Mouse (Mus musculus) mesoderm, embryonic 11.5 days (tissue): Measurements from ENCODE around the gene Entpd1.
"Not testable (repeated sequence)": the region's sequence is repeated elsewhere in the genome, so short reads cannot be mapped to it uniquely, and the experiment has no call there.

ENCODE experiments used
- DNase-seq: peaks from one replicate; pipeline ENCODE4 v3.0.0-alpha.2; 2012; ENCODE audit warnings: low read depth, low spot score

Entpd1 gene

DNA sequence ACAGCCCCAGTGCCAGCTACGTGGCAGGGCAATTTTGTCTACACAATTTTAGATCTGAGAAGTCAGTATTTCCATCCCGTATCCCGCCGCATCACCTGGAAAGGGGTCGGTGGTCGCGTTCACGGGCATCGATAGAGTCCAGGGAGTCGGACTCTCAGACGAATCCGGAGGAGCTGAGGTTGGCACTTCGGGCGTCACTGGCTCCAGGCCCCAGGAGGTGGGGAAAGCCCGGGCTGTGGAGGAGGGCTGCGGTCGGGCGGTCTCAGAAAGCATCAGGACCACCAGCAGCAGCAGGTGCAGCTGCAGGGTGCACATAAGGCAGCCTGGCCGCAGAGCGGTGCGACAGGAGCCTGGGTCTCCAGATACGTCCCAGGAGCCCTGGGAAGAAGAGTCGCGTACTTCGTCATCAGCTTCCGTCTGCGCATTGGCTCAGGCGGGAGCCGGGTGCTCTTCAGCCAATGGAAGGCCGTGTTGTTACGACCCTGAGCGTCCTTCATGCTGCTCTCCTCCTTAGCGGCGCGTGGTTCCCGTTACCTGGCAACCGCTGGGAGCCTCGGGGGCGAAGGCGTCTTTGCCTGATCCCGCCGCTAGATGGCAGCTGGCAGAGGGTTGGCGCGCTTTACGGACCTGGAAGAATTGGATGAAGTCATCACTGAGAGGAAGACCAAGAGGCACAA is at the start of gene Entpd1, which contains the start of gene Tctn3:
Entpd1 (plus strand) TSS at position 537 of the 677 bp plus-strand sequence.
Tctn3 (minus strand) TSS at position 404 of the 677 bp plus-strand sequence.
- DNase-seq: peak; percentile 98

DNA sequence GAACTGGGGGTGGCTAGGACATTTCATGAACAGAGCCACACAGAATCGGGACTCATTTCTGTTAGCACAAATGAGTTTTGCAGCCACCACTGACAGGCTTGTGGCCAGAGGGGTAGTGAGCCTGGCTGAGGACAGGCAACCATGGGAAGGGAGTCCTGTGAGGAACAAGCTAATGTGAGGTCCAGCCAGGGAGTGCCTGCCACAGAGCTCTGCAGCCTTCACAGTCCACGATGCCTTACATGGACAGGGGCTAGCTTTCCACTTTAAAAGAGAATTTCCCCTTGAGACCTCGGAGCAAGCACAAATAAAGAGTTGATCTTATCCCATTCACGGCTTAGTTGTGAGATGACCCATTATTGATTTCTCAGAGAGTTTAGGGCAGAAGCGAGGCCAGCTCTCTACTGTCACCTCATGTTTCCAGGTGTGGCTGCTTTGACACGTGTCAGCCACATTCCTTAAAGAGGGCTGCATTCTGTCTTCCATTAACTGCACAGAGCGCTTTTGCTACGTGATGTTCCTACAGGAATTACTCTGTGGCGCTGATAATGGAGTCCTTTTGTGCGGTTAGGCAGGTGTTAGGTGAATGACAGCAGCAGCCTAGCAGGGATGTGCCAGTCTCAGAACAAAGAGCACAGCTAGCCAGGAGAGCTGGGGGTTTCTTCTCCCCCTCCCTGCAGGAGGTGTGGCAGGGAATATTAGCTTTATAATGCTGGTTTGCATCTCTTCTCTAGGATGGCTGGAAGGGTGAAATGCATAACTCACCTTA is 48.1 kb upstream of the Entpd1 start:
- DNase-seq: no peak

DNA sequence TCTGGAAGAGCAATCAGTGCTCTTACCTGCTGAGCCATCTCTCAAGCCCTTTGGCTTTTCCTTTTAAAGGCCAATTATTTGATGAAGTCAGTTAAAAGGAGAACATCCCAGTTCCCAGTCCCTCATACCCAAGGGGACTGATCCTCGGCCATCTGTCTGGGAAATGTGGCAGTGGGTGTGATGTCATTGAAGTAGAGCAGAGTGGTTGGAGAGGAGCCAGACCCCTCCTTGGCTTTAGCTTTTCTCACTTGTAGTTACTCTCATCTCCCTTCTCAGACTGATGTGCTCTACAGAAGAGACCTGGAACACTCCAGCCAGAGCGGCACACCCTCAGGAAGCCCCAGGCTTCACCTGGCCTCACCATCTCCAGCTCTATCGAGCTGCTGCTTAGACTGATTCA is 44.5 kb upstream of the Entpd1 start:
- no peak for DNase-seq

DNA sequence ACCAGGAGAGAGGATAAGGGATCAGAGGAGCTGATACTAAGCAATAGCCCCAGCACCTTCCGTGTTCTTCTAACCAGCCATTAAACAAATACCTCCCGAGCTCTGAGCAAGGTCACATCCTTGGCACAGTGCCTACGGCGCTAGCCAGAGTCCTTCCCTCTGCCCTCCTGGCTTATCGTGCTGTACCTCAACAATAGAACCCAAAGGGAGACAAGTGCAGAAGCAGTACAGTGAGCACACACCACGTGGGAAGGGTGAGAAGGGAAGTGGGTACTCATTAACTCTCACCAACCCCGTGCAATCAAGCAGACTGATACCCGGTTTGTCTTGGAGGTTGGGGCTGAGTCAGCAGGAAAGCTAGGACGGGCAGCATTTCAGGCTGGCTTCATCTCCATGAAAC is 41.4 kb upstream of the Entpd1 start:
- DNase-seq: no peak

DNA sequence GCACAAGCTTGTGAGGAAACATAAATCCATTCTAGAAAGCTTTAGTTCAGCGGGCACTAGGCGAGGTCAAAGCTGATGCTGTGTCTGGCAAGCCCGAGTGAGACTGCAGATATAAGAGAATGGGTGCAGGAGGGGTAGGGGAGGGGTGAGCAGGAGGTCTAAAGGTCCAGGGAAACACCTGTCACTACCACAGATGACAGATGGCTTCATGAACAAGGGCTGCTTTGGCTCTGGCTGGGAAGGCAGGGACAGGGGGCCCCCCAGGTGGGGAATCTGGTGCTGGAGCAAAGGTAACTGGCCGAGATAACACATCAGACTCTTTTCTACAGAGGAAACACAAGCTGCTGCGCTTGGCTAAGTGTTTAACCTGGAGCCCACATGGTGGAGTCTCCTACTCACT is 36.7 kb upstream of the Entpd1 start:
- DNase-seq: no peak

DNA sequence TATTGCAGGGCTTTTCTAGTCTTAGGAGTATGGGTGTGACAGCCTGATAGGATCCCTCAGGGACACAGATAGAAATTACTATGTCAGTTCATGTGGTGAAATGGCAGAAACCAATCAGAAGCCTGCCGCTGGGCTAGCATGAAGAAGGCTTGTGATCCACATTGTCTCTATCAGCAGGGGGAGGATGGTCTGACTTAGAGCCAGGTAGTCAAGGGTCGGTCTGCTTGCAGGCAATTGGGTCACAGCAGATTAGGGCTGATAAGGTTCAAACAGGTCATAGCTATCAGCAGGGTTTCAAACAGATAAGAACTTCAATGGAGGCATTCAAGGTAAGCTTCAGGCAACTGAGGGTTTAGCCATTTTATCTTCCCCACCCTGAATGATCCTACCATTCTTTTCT is 31.3 kb upstream of the Entpd1 start:
- no peak for DNase-seq

DNA sequence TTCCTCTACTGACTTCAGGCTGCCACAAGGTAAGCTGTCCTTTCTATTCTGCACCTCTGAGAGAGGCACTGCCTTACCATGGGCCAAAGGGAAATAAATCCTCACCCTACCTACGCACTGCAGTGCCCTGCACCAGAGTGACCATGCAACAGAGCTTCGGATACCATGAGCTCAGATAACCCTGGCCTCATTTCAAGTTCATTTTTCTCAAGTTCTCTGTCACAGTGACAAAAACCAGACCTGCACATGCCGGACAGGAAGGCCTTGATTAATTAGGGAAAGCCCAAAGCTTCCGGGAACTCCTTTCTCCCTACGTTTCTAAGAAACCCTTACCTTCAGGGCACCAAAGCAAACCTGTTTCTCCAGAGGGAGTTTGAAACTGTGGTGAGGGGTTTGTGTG is 30.5 kb upstream of the Entpd1 start:
- DNase-seq: no peak

DNA sequence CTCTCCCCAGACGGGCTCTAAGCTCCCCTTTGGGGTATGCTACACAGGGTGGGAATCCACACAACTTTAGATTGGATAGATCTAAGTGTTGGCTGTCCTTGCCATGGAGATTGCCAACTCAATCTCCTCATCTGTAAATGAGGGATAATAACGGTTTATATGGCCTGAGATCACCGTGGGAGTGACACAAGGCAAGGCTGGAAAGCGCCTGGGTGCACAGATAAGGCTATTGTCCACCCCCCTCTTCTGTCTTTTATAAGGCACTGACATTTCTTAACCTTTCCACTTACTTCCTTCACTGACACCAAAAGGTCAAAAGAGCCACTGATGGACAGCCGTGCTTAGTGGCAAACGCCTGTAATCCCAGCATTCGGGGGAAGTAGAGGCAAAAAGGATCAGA is 25.3 kb upstream of the Entpd1 start:
- no peak for DNase-seq

DNA sequence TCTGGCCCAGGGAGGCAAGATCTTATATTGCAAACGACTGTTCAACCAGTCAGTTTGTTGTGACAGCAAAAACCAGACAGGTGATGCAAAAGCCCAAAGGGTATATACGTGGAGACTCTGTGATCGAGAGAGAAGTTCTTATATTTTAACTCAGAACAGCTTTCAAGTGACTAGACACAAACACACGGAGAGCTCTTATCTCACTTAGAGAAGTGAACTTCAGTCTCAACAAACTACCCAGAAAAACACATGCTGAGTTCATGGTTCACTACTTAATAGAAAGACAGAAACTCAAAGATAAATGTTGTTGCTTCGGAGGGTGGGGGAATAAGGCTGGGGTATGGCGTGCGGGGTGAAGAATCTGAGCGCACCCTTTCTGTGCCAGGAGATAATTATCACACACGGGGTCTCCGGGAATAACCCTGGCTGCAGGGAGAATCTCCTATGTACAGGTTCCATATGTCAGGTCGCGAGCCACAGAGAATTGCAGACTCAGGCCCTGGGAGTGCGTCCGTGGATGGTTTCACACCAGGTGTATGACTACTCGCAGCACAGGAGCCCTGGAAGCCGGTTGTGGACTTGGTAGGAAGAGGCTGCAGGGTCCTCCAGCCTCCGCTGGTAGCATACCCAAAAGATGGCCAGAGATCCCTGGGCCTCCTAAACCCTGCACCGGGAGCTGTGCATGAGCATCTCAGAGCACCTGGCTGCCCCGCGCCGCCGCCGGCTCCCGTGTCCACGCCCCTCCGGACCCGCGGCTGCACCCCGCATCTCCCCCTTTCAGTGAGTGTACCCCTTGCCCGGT is 24.5 kb upstream of the Entpd1 start:
- DNase-seq: no peak

DNA sequence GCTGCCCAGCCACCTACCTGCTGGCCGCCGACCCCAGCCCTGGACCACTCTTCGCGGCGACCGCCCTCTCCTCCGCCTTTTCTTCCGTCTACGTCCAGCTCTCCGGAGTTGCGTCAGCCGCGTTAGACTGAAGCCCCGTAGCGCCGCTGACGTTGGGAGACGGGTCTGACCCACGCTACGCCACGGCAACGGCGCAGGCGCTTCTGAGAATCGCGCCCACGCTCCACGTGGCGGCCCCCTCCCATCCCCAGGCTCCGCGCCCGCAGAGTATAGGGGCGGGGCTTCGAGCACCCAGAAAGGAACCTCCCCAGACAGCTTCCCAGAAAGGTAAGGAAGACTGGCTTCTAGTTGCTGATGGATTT is 23.9 kb upstream of the Entpd1 start, which contains the start of gene Aldh18a1:
Aldh18a1 (minus strand) TSS at position 171 of the 362 bp plus-strand sequence.
- peak; percentile 97 for DNase-seq

DNA sequence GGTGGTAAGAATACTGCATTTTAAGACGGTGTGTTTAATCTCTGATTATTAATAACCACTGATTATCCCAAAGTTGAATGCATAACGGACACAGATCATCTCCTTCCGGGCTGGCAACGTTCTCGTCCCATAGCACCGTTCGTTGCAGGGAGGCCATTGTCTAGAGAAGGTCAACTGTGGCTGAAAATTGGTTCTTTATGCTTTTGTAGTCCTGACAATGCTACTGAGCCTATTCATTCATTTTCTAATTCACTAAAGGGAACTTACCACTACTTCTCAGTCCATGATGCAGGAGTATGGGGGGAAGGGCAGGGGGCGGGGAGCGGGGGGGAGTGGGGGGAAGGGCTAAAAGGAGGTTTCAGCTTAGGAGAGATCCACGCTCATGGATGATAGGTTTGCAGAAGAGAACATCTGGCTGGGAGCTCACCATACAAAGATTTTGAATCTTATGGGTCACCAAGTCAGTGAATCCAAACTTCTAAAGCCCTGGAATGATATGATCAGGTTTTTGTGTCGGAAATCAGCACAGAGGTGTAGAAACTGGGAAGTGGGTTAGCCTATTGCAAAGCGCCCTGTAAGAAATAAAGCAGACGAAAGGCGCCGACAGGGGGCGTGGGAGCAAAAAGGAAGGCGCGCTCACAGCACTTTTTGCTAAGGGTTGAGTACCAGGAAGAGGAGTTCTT is 23.2 kb upstream of the Entpd1 start:
- peak; percentile 93 for DNase-seq

DNA sequence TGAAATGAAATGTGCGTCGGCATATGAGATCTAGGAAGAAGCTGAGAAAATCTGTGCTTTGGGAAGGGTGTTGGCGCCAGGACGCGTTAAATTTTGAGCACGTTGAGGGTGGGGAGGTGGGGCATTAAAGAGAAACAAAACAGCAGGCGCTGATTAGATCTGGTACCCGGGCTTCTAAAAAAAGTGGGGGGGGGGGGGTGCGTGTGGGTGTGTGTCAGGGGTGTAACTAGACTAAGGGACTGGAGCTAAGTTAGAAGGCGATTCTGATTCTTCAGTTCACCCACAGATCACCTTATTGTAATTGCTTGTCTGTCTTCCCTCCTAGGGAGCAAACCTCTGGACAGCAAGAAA is 22.7 kb upstream of the Entpd1 start:
- no peak for DNase-seq

DNA sequence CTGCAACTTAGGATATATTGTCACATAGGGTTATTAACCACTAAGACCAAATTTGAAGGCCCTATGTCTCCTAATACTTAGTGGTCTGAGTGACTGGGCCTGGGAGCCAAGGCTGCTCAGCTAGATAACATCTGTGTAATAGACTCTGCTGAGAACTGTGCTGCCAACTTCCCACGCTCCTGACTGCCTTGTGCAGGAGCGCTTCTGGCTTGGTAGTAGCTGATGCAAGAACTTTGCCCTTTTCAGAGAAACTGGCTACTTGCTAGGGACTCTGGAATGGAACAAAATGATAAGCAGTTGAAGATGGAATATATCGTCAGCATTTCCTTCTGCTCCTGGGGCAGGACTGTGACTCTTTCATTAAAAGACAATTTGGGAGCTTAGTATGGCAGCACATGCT is 16.9 kb upstream of the Entpd1 start:
- DNase-seq: no peak

DNA sequence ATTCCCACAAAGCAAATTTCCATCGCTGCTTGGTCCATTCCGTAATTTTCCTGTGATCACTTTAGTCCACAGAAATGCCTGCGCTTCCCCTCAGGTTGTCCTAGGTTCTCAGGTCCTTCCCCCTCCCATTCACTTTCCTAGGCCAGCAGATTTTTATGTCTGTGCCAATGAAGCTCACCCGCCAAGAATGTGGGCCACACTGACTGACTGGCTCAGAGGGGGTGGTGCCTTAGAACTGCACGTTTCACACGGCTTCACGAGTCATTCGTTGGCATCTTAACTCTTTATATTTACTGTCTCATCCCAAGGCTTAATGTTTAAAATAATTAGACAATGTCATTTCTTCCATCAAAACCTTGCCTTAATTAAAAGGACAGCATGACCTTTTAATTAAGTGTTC is 16.3 kb upstream of the Entpd1 start:
- DNase-seq: no peak

DNA sequence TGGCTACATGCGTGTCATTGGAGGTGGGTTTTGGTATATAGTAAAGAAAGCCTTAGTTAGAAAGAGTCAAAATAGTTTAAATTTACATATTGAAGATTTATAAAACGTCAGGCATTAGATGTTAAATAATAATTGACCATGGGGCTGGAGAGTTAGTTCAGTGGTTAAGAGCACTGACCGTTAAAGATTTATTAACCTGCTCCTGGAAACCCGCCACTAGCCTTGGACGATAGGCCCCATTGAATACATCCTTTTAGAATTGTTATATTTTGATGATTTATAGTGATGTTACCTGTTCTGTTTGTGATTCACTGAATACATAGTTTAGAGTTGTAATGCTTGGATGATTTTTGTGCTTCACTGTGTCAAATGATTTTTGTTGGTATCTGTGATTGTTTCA is 11.3 kb upstream of the Entpd1 start:
- not testable (repeated sequence) for DNase-seq

DNA sequence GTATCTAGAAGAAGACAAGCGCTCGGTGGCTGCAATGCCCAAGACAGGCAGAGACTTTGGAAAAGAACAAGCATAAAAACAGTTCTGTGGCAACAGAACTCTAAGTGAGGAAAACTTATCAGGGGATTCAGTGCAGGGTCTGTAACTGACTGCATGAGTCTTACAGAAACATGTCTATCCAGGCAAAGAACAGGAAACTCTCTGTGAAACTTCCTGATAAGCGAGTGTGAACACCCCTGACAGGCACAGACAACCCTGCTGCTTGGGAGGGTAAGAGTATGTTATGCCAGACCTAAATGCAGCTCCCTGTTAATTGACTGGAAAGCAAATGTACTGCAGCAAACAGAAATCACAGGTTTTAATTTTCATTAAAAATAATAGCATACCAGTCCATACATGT is 10.3 kb upstream of the Entpd1 start:
- no peak for DNase-seq

DNA sequence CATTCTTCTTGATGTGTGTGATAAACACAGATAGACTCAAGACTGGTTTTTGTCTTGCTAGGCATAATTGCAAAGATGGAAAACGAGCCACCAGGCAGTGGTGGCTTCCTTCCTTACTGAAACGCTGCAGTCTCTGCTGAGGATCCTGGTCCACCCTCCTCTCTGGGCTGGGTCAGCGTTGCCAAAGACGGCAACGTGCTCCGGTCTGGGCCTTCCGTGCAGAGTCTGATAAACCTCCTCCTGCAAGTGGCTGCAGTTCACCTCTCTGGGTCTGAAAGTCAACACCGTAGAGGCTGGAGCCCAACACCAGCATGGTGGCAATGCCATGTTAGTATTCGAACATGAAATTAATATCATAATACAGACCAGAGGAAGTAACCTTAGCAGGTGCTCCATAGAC is 7.0 kb upstream of the Entpd1 start:
- DNase-seq: no peak

DNA sequence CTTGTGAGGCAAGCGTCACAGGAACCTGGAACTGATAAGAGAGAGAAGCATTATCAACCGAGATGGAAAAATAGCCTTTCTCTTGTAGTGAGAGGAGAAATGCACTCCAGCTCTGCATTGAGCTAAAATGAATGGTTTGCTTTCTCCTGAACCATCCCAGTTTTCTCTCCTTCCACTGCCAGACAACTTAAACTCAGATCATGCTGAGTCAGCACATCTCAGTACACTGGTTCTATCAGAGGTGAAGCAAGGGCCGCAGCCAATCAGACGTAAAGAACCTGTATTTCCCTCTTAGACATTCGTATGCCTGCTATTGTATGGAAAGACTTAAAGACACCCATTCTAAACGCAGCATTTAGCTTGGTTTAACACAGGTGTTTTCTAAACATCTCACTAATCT is 4.5 kb upstream of the Entpd1 start:
- DNase-seq: no peak

DNA sequence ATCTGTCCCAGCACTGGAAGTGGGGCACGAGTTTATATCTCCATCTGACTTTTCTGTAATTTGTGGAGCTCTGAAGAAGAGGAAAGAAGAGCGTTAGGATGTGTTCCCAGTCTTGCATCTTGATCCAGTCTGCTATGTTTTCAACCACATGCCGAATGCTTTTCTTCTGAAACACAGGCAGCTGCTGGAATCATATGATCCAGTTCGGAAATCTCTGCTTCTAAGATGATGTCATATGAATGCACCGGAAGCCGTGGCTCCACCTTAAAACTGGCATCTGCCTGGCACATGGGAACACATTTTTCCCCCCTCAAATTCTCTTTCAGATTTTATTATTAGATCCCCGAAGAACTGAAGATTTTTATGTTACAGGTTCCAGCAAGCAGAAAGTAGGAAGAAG is 2.6 kb downstream of the Entpd1 start:
- DNase-seq: no peak

DNA sequence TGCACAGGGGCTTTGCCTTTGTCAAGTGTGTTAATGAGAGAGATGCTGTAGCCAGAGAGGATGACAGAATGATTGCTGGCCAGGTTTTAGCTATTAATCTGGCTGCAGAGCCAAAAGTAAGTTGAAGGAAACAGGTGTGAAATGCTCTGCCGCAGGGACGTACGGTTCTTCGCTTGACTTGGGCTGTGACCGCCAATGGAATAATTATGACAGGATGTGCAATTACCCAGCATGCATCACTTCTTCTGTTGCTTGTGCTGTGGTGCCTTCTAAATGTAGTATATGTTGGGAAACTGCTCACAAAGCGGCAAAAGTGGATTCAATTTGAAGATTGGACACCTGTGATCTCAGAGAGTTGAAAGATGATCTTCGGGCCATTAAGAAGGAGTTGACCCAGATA is 3.9 kb downstream of the Entpd1 start:
- DNase-seq: no peak

DNA sequence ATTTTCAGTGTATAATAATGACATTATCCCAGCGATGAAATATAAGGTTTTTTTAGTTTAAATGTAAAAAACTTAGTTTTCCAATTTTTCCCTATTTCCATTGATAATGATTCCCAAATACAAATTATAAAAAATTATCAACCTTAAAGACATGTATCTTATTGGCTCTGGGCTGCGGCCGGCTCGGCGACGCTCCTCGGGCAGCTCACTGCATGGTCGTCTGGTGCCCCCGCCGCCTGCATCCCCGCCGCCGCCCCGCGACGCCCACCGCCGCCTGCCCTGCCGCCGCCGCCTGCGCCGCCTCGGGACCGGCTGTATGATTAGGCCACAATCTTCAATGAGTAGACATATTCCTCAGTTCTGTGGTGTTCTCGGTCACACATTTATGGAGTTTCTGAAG is 9.4 kb downstream of the Entpd1 start:
- DNase-seq: not testable (repeated sequence)

DNA sequence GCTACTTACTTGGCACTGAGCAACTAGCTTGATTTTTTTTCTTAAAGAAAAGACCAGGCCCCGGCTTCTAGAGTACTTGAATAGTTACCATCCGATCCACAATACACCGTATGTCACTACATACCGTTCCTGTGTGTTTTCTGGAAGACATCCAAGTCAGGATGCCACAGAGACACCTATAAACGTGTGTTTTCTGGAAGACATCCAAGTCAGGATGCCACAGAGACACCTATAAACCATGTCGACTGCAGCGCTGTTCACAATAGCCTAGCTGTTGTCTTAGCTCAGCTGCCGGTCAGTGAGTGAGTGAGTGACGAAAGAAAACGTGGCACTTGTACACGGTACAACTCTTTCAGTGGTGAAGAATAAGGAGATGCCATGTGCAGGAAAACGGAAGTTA is 13.8 kb downstream of the Entpd1 start:
- peak; percentile 6 for DNase-seq
